Mouse (Mus musculus) heart, postnatal 0 days (tissue): ENCODE measurements at regions not wholly inside any gene's neighbourhood (a gene's known extent, or its start where the extent isn't known, plus 50 kb on each side); places are given as distances from the start of the nearest gene placed in this dataset.
A peak's percentile ranks its signal among the peaks of the same experiment; 100 is the strongest.

Experiments used
- ATAC-seq: fragments of 200-750 bp; cut with Nextera tagmentation; 2 replicates; pipeline ENCODE4 v1.8.0; 2017; ENCODE audit warnings: low read depth, moderate number of reproducible peaks, moderate library complexity; ENCODE audit not compliant: insufficient read depth
- DNase-seq: peaks from one replicate; pipeline ENCODE4 v3.0.0-alpha.2; 2016; ENCODE audit warnings: low spot score
- H3K27ac ChIP-seq: fragments of 300-500 bp; sonication (generic); 2 replicates; pipeline ENCODE4 v1.5.1; 2014; ENCODE audit warnings: low read depth, mild to moderate bottlenecking
- H3K27me3 ChIP-seq: fragments of 300-500 bp; sonication (generic); 2 replicates; pipeline ENCODE4 v1.6.1; 2014; ENCODE audit warnings: low read length, mixed read lengths; ENCODE audit not compliant: control insufficient read depth, insufficient read depth
- H3K36me3 ChIP-seq: fragments of 300-500 bp; sonication (generic); replicated peaks from 2 replicates; pipeline ENCODE4 v1.6.1; 2014; ENCODE audit warnings: low read length, mixed read lengths; ENCODE audit not compliant: control insufficient read depth, insufficient read depth
- H3K4me1 ChIP-seq: fragments of 300-500 bp; sonication (generic); 2 replicates; pipeline ENCODE4 v1.6.1; 2014; ENCODE audit warnings: antibody characterized with exemption; ENCODE audit not compliant: control insufficient read depth, insufficient read depth
- H3K4me2 ChIP-seq: fragments of 300-500 bp; sonication (generic); 2 replicates; pipeline ENCODE4 v1.6.1; 2014; ENCODE audit warnings: low read depth, mild to moderate bottlenecking, low read length, moderate library complexity
- H3K4me3 ChIP-seq: fragments of 300-500 bp; sonication (generic); 2 replicates; pipeline ENCODE4 v1.5.1; 2014; ENCODE audit warnings: low read depth, low read length
- H3K9ac ChIP-seq: fragments of 300-500 bp; sonication (generic); replicated peaks from 2 replicates; pipeline ENCODE4 v1.6.1; 2014; ENCODE audit warnings: low read depth, low read length, mixed read lengths
- H3K9me3 ChIP-seq: fragments of 300-500 bp; sonication (generic); replicated peaks from 2 replicates; pipeline ENCODE4 v1.6.1; 2016; ENCODE audit warnings: low read length; ENCODE audit not compliant: control insufficient read depth
- CTCF ChIP-seq: IDR thresholded peaks from 2 replicates; pipeline ENCODE4 v1.5.1; 2016; ENCODE audit warnings: antibody characterized with exemption, control low read depth, low read depth
- EP300 ChIP-seq: IDR thresholded peaks from 2 replicates; pipeline ENCODE4 v1.6.1; 2016; ENCODE audit warnings: antibody characterized with exemption, low read depth
- whole genome bisulfite sequencing: fragments of 180-500 bp; shearing (Covaris S2); extraction: QIAGEN DNeasy Blood & Tissue Kit; methylation state at CpG from one replicate; pipeline ENCODE4 v1.1.7; 2014; 5-methylcytosine and 5-hydroxymethylcytosine counted together

DNA sequence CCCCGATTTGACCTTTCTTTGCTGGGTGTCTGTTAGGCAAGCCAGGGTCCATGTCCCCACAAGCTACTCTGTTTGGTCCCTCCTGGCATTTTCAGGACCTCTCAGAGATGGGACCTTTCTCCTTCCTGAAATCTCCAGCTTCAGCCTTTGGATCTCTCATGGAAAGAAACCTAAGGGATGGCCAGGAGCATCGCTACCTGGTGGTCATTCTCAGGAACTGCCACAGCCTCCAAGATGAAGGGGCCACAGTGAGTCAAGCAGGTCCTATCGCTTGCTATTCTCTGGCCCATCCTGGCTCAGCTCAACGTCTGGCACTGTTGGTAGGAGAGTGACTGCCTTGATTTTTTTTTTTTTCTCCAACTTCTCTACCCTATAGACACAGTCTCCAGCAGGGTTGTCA, 291.0 kb upstream of the Eef2kmt start:
- peak; percentile 10; the same call in 1 of the 2 replicates for TF ChIP-seq CTCF
- TF ChIP-seq EP300, result no peak
- no peaks in the 10 kb centered on the region for H3K9me3 ChIP-seq
- H3K36me3 ChIP-seq, result no peaks in the 10 kb centered on the region
- no peaks in the 10 kb centered on the region for H3K4me1 ChIP-seq
- no peak overlapping the region for H3K4me2 ChIP-seq
- no peak overlapping the region for H3K9ac ChIP-seq
- ATAC-seq, result no peak
- DNase-seq, result no peak
- H3K27me3 ChIP-seq, result no peaks in the 10 kb centered on the region
- WGBS, result 56% methylated on average over 4 of the region's 4 CpGs
- no peak overlapping the region for H3K27ac ChIP-seq
- H3K4me3 ChIP-seq, result no peak overlapping the region

DNA sequence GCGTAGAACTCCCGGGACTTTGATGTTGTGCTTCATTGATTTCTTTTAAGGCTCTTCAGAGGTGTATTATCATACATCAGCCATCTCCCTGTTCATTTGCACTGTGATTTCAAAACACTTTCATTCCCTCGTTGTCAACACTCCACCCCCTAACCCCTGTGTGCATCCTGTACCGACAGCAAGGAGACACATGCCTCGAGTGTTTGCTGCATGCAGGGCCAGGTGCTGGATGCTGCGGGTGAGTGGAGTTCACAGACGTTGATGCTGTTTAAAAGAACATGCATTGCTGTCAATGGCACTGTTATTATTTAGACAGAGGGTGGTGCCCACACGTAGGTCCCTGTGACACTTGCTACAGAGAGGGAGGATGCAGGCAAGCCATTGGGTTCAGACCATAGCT, 290.0 kb upstream of the Eef2kmt start:
- Histone ChIP-seq H3K9me3 (no peaks in the 10 kb centered on the region), H3K27me3 (no peaks in the 10 kb centered on the region), H3K27ac (no peak overlapping the region), H3K4me2 (no peak overlapping the region), H3K4me1 (no peaks in the 10 kb centered on the region), H3K36me3 (no peaks in the 10 kb centered on the region), H3K9ac (no peak overlapping the region), H3K4me3 (no peak overlapping the region)
- no peak for ATAC-seq
- 63% methylated on average over 8 of the region's 8 CpGs for WGBS
- DNase-seq, result no peak
- TF ChIP-seq EP300 (no peak), CTCF (no peak)

DNA sequence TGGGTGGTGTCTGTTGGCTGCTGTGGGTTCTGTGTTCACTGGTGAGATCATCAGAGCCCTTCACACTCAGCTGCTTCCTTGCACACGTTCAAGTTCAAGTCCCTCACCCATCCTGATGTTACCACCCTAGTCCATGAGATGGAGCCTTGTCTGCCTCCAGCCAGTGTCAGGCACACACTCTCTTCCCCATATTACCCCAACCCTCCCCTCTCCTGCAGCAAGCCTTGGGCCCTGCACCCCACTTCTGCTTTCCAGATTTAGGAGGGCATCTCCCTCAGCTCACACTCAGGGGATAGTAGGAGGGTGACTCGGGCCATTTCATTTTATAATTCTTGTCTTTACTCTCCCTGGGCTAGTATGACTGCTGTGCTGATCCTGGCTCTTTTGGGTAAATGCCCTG, 288.7 kb upstream of the Eef2kmt start:
- 55% methylated on average over 2 of the region's 2 CpGs for WGBS
- no peak for DNase-seq

DNA sequence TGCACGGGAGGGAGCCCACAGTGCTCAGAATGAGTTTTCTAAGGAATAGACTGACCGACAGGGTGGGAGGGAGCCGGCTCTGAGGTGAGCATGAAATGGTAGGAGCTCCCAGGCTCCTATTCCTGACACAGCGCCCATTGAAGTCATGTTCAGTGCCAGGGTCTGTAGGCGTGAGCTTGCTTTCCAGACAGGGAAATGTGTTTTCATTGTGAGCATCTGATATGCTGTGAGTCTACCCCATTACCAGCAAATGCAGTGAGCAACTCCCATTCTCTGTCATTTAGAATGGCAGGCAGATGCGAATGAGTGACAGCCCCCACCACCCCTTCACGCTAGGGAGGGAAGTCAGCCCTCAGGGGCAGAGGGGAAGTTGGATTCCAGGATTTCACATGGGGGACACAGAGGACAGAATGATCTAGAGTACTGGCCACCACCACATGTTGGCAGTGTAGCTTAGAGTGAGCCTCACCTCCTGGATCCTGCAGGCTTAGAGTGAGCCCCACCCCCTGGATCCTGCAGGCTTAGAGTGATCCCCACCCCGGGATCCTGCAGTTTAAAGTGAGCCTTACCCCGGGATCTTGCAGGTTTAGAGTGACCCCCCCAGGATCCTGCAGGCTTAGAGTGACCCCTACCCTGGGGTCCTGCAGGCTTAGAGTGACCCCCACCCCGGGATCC, 283.2 kb upstream of the Eef2kmt start:
- no peak overlapping the region for H3K4me2 ChIP-seq
- no peak overlapping the region for H3K9ac ChIP-seq
- WGBS, result 48% methylated on average over 10 of the region's 10 CpGs
- no peaks in the 10 kb centered on the region for H3K9me3 ChIP-seq
- DNase-seq (no peak), ATAC-seq (no peak)
- no peak overlapping the region for H3K27ac ChIP-seq
- TF ChIP-seq CTCF, result no peak
- TF ChIP-seq EP300, result no peak
- no peaks in the 10 kb centered on the region for H3K36me3 ChIP-seq
- no peaks in the 10 kb centered on the region for H3K27me3 ChIP-seq
- H3K4me3 ChIP-seq, result no peak overlapping the region
- no peaks in the 10 kb centered on the region for H3K4me1 ChIP-seq

More for the DNA sequence above, 288.7 kb upstream of the Eef2kmt start:
- Histone ChIP-seq H3K9ac (no peak overlapping the region), H3K27me3 (no peaks in the 10 kb centered on the region), H3K4me1 (no peaks in the 10 kb centered on the region), H3K36me3 (no peaks in the 10 kb centered on the region), H3K4me3 (no peak overlapping the region), H3K9me3 (no peaks in the 10 kb centered on the region), H3K27ac (no peak overlapping the region), H3K4me2 (no peak overlapping the region)
- ATAC-seq, result no peak
- TF ChIP-seq EP300 (no peak), CTCF (no peak)

DNA sequence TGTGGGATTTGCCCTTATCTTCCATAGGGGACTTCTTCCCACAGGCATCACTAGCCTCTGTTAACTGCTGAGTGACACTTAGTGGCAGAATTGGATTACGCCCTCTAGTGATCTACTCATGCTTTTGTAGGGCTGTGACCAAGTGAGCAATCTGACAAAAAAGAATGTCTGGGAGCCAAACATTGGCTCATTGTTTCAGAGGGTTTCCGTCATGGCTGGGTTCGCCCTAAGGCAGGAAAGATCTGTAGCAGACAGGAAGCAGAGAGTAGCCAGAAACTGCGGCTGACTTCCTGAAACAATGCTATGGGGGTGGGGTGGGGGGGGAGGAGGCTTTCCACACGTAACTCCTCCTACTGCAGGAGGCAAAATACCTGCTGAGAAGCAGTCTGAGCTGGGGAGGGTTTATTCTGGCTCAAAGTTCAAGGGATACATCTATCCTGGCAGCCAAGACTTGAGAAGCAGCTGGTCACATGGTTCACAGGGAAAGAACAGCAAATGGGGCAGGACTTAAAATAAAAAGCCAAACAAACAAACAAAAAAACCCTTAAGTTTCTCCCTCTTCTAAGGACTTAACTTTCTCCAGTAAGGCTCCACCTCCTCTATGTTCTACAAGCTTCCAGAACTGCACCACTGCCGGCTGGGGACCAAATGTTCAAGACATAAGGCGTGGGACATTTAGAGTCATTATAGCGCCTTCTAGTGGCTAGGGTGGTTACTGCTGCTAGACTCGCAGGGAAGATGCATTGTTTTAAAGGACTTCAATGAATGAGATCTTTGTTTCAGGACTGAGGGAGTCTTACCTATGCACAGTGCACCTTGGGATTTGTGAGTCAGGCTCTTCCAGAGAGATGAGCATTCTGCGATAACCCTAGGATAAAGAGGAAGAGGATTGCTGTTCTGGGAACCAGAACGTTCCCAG, 281.8 kb upstream of the Eef2kmt start:
- TF ChIP-seq CTCF (peak; percentile 41), EP300 (no peak)
- 48% methylated on average over 11 of the region's 11 CpGs for WGBS
- H3K4me2 ChIP-seq, result no peak overlapping the region
- H3K9me3 ChIP-seq, result no peaks in the 10 kb centered on the region
- H3K9ac ChIP-seq, result no peak overlapping the region
- H3K27ac ChIP-seq, result no peak overlapping the region
- no peaks in the 10 kb centered on the region for H3K4me1 ChIP-seq
- H3K27me3 ChIP-seq, result no peaks in the 10 kb centered on the region
- DNase-seq, result no peak
- no peaks in the 10 kb centered on the region for H3K36me3 ChIP-seq
- no peak overlapping the region for H3K4me3 ChIP-seq
- ATAC-seq, result no peak
